Comparison of ENCODE assay signal across 26 mouse cellular contexts in the genomic region with DNA sequence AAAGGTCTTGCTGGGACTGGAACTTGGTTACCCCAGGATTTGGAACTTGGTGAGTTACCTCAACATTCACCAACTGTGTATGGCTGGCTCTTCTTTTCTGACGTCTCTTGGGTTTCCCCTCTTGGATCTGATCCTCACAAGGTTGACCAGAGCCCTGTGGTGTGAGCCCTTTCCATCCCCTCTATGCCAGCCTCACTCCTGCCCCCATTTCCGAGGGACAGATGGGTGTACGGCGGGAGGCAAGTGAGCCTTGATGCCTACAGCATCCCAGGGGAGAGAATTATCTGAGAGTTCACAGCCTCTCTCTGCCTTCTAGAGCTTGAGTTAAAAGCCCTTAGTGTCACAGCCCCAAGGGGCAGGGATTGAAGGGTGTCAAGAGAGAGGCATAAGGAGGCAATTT. TPM values are rescaled to one million over a fixed set of nuclear protein-coding genes. Genes with fewer than 3 reads are reported as not detected.
"Had no signal": no experiment of that assay in that cellular context is flagged by ENCODE, and none has a peak within 500 bp of the region (broad histone marks: within the 10 kb centered on the region; RNA-seq: fewer than 3 reads in every experiment).

No protein-coding gene starts in this region.

- H3K4me2 ChIP-seq: limb, embryonic 13.5 days; liver, embryonic 12.5 days; liver, embryonic 15.5 days; lung, embryonic 15.5 days; midbrain, embryonic 13.5 days; neural tube, embryonic 13.5 days had no signal

- H3K36me3 ChIP-seq: limb, embryonic 10.5 days; limb, embryonic 13.5 days; liver, embryonic 12.5 days; liver, embryonic 15.5 days; lung, embryonic 15.5 days; midbrain, embryonic 10.5 days; midbrain, embryonic 13.5 days; neural tube, embryonic 13.5 days had no signal

- H3K9ac ChIP-seq: limb, embryonic 13.5 days; liver, embryonic 12.5 days; liver, embryonic 15.5 days; lung, embryonic 15.5 days; midbrain, embryonic 13.5 days; neural tube, embryonic 13.5 days had no signal

- H3K4me3 ChIP-seq: limb, embryonic 10.5 days; limb, embryonic 13.5 days; liver, embryonic 12.5 days; liver, embryonic 15.5 days; lung, embryonic 15.5 days; megakaryocyte, embryonic 14.5 days; midbrain, embryonic 10.5 days; midbrain, embryonic 13.5 days; myocyte; neural tube, embryonic 13.5 days had no signal

- ATAC-seq: liver, embryonic 12.5 days; midbrain, embryonic 13.5 days; midbrain, embryonic 16.5 days had no signal

- DNase-seq: kidney, adult 9 months; kidney, postnatal 14 days; kidney, postnatal 4 days; liver; lung, adult 18-20 months; lung, postnatal 10 days; lung, postnatal 36 days; retina, postnatal 1 day; thymus, adult 18-20 months; thymus, postnatal 4 days had no signal

- H3K9me3 ChIP-seq: limb, embryonic 10.5 days; limb, embryonic 13.5 days; liver, embryonic 12.5 days; liver, embryonic 15.5 days; lung, embryonic 15.5 days; midbrain, embryonic 10.5 days; midbrain, embryonic 13.5 days; neural tube, embryonic 13.5 days had no signal

- H3K27ac ChIP-seq: limb, embryonic 10.5 days; limb, embryonic 13.5 days; liver, embryonic 12.5 days; liver, embryonic 15.5 days; lung, embryonic 15.5 days; midbrain, embryonic 10.5 days; midbrain, embryonic 13.5 days; neural tube, embryonic 13.5 days had no signal

RNA-seq across cellular contexts. Expression of gene Xkr7, which starts 4.2 kb away (rescaled TPM):
- total RNA-seq: monocyte, adult 5-6 weeks; neutrophil, adult 5-6 weeks had no signal
- polyA plus RNA-seq: kidney, embryonic 16.5 days; limb, embryonic 10.5 days; limb, embryonic 13.5 days; liver, embryonic 12.5 days; liver, embryonic 15.5 days; lung, embryonic 15.5 days; myocyte; spleen, adult 2 months; stomach, embryonic 16.5 days had no signal

RNA-seq across cellular contexts. Expression of gene Ccm2l, which starts 38.3 kb away (rescaled TPM):
- total RNA-seq: monocyte, adult 5-6 weeks; neutrophil, adult 5-6 weeks had no signal
- polyA plus RNA-seq: myocyte had no signal
